Mouse (Mus musculus) midbrain, embryonic 15.5 days (tissue): ENCODE measurements around the gene Rragd. TPM values are rescaled to one million over a fixed set of nuclear protein-coding genes. Genes with fewer than 3 reads are reported as not detected.

Experiments
- ATAC-seq: fragments of 200-750 bp; cut with Nextera tagmentation; replicated peaks from 2 replicates; pipeline ENCODE4 v1.8.0; 2017; ENCODE audit warnings: moderate TSS enrichment
- H3K27ac ChIP-seq: fragments of 300-500 bp; sonication (generic); 2 replicates; pipeline ENCODE4 v1.5.1; 2015; ENCODE audit warnings: mild to moderate bottlenecking, inconsistent platforms
- H3K27me3 ChIP-seq: fragments of 300-500 bp; sonication (generic); replicated peaks from 2 replicates; pipeline ENCODE4 v1.6.1; 2015; ENCODE audit warnings: inconsistent platforms
- H3K36me3 ChIP-seq: fragments of 300-500 bp; sonication (generic); replicated peaks from 2 replicates; pipeline ENCODE4 v1.6.1; 2015; ENCODE audit warnings: inconsistent platforms
- H3K4me1 ChIP-seq: fragments of 300-500 bp; sonication (generic); 2 replicates; pipeline ENCODE4 v1.6.1; 2015; ENCODE audit warnings: inconsistent platforms
- H3K4me2 ChIP-seq: fragments of 300-500 bp; sonication (generic); 2 replicates; pipeline ENCODE4 v1.6.1; 2015; ENCODE audit warnings: inconsistent platforms, mild to moderate bottlenecking, moderate library complexity
- H3K4me3 ChIP-seq: fragments of 300-500 bp; sonication (generic); 2 replicates; pipeline ENCODE4 v1.5.1; 2015; ENCODE audit warnings: mild to moderate bottlenecking, inconsistent platforms
- H3K9ac ChIP-seq: fragments of 300-500 bp; sonication (generic); 2 replicates; pipeline ENCODE4 v1.6.1; 2015; ENCODE audit warnings: mild to moderate bottlenecking, inconsistent platforms
- H3K9me3 ChIP-seq: fragments of 300-500 bp; sonication (generic); 2 replicates; pipeline ENCODE4 v1.6.1; 2016; ENCODE audit warnings: inconsistent platforms
- WGBS: fragments of 180-500 bp; shearing (Covaris S2); methylation state at CpG from one replicate; pipeline ENCODE4 v1.1.7; 2015; ENCODE audit warnings: mixed read lengths; 5-methylcytosine and 5-hydroxymethylcytosine counted together
- polyA plus RNA-seq: library from polyadenylated mRNA; unstranded; fragments of >200 nt; fragmentation: Nextera tagmentation; extraction: Ambion mirVana; gene quantifications from 2 replicates; pipeline ENCODE4 v1.2.1, GENCODE M21; 2015

Rragd gene
- polyA plus RNA-seq, 1 experiment from 2014 or later = 32.2 TPM

DNA sequence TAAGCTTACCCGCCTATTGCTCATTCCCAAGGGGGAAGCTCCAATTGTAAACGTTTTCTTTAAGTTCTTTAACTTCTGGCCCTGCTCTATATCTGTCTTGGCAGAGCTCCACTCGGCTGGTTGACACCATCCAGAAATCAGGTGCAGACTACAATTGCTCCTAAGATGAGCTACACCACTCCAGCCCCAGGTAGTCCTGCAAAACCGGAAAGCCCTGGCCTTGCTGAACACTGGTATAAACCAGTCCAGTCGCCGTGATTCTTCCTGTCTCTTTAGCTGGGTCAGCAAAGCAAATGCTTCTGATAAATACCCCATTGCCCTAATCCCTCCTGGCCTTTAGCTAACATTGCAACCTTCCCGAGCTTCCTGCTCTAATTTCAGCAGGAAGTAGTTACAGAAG, 78.3 kb downstream of the Rragd start:
- H3K27me3 ChIP-seq = no peaks in the 10 kb centered on the region
- H3K9me3 ChIP-seq = no peaks in the 10 kb centered on the region
- no peak overlapping the region for H3K27ac ChIP-seq
- H3K9ac ChIP-seq = no peak overlapping the region
- H3K4me3 ChIP-seq = no peak overlapping the region
- WGBS = 63% methylated on average over 7 of the region's 7 CpGs
- ATAC-seq = no peak
- no peaks in the 10 kb centered on the region for H3K4me1 ChIP-seq
- H3K36me3 ChIP-seq = no peaks in the 10 kb centered on the region
- no peak overlapping the region for H3K4me2 ChIP-seq

DNA sequence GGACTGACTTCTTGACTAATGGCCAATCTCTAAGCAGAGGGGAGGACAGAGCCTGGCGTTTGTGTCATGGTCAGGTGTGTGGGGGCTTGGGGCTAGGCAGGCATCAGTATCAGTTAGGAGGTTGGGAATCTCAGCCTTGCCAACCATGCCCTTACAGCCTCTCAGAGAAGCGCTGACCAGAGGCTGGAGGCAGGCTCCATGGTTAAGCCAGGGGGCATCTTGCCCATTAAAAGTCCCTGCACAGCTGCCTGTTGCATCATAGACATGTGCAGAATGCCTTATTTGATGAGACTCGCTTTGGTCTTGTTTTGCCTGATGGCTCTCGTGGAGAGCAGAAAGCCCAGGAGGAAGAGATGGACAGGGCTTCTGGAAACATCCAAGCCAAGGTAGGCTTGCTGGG, 80.1 kb downstream of the Rragd start, which contains the start of gene Gabrr2:
Gene Gabrr2, plus strand, starts transcription at position 19 of the 400 bp plus-strand sequence.
- 84% methylated on average over 4 of the region's 4 CpGs for WGBS
- H3K27ac ChIP-seq = no peak within 1 kb of the TSS
- H3K9ac ChIP-seq = no peak within 1 kb of the TSS
- no peak for ATAC-seq
- no peak within 1 kb of the TSS for H3K4me3 ChIP-seq
- H3K9me3 ChIP-seq = no peaks in the 10 kb centered on the region
- H3K4me1 ChIP-seq = no peaks in the 10 kb centered on the region
- H3K27me3 ChIP-seq = no peaks in the 10 kb centered on the region
- no peaks in the 10 kb centered on the region for H3K36me3 ChIP-seq
- H3K4me2 ChIP-seq = no peak within 1 kb of the TSS

DNA sequence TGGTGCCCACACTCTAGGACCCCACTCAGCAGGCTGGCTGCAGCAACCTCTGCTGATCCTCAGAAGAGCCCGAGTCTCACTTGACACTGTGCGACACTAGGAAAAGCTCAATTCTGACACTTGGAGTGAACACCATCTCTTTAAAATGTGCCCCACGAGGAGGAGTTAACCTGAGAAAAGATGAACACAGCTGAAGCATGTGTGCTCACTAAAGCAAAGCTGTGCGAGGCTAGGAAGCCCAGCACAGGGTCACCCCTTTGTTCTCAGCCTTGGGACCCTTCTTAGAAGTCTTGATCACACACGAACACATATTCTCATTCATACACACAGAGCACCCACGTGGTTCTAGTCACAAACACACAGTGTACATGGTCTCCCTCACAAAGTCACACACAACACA, 82.1 kb downstream of the Rragd start:
- Histone ChIP-seq H3K9ac (no peak overlapping the region), H3K36me3 (no peaks in the 10 kb centered on the region), H3K4me3 (no peak overlapping the region), H3K4me2 (no peak overlapping the region), H3K27me3 (no peaks in the 10 kb centered on the region), H3K4me1 (no peaks in the 10 kb centered on the region), H3K9me3 (no peaks in the 10 kb centered on the region), H3K27ac (no peak overlapping the region)
- 78% methylated on average over 6 of the region's 6 CpGs for WGBS
- no peak for ATAC-seq

DNA sequence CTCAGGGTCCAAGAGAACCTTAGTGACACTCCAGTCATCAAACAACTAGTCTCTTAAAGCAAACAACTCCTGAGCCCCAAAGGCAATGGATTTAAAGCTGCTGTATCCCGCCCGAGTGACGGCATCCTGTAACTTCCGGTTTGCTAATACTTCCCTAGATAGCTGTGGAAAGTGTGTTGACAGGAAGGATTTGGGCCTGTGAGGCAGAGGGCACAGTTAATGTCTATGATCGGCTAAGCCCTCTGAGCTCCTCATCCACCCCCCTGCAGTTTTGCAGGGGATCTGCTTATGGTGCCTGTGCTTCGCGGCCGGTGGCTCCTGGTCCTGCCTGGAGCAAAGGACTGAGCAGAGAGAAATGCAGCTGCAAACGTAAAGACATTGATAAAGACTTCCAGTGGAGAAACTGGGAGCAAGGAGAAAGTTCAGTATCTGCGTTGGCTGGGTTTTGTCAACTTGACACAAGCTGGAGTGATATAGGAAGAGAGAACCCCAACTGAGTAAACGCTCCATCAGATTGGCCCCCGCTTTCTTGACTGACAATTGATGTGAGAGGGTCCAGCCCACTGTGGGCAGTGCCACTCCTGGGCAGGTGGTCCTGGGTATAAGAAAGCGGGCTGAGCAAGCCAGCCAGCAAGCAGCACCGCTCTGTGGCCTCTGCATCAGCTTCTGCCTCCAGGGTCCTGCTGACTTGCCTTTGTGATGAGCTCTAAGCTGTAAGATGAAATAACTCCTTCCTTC, 83.6 kb downstream of the Rragd start:
- no peak overlapping the region for H3K9ac ChIP-seq
- H3K27ac ChIP-seq = no peak overlapping the region
- no peaks in the 10 kb centered on the region for H3K9me3 ChIP-seq
- no peaks in the 10 kb centered on the region for H3K36me3 ChIP-seq
- no peaks in the 10 kb centered on the region for H3K27me3 ChIP-seq
- H3K4me3 ChIP-seq = no peak overlapping the region
- WGBS = 51% methylated on average over 14 of the region's 14 CpGs
- H3K4me1 ChIP-seq = no peaks in the 10 kb centered on the region
- no peak overlapping the region for H3K4me2 ChIP-seq
- ATAC-seq = no peak

DNA sequence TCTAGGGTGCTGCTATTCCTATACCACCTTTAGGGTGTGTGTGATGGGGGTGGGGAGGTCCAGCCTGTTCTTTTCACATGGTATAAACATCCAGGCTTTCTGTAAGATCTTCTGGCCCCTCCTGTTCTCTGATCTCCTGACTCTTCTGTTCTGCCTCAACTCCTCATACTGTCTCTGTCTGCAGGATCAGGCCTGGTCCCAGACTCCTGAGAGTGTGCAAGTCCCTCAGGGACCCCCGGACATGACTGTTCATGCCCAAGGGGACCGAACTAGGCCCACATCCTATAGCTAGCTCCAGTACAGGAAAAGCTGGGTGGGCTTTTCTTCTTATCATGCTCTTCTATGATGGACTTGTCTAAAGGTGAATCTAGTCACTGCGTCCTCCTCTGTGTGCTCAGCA, 84.5 kb downstream of the Rragd start:
- Histone ChIP-seq H3K9ac (no peak overlapping the region), H3K27ac (no peak overlapping the region), H3K4me3 (no peak overlapping the region), H3K27me3 (no peaks in the 10 kb centered on the region), H3K4me1 (no peaks in the 10 kb centered on the region), H3K4me2 (no peak overlapping the region), H3K36me3 (no peaks in the 10 kb centered on the region), H3K9me3 (no peaks in the 10 kb centered on the region)
- no peak for ATAC-seq
- WGBS = 96% methylated on average over 3 of the region's 3 CpGs

DNA sequence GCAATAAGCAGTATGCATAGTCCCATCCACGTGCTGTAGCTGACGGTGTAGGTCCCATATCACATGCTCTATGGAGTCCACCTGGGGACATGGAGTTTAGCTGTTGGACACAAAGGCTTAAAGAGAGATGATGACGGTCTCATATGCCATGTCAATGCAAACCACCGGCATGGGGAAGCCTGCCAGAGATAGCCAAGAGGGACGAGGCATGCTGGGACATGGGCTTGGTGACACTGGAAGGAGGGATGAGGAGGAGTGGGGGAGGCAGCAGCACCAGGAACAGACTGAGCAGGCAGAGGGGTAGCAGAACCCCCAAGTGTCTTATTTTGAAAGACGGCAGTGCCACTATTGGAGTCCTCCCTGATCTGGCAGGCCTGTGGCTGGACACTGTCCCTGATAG, 85.0 kb downstream of the Rragd start:
- Histone ChIP-seq H3K4me2 (no peak overlapping the region), H3K4me1 (no peaks in the 10 kb centered on the region; the same call in 1 of the 2 replicates), H3K27me3 (no peaks in the 10 kb centered on the region), H3K9me3 (no peaks in the 10 kb centered on the region), H3K36me3 (no peaks in the 10 kb centered on the region), H3K9ac (no peak overlapping the region), H3K27ac (no peak overlapping the region), H3K4me3 (no peak overlapping the region)
- 90% methylated on average over 6 of the region's 6 CpGs for WGBS
- no peak for ATAC-seq

DNA sequence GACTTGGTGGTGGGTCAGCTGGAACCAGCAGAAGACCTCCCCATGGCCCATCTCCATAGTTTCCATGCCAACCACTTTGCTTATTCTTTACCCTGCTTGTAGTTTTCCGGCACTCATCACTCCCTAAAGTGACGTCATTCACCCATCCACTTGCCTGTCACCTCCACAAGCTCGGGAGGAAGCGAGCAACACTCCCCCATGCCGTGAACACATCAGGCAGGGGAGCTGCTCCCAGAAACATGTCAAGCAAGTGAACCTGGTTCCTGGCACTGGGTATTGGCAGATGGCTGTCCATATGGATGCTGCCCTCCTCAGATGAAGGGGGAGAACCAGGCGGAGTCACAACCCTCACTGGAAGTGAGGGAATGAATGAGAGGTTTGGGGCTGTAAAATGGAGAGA, 86.1 kb downstream of the Rragd start:
- no peak overlapping the region for H3K9ac ChIP-seq

DNA sequence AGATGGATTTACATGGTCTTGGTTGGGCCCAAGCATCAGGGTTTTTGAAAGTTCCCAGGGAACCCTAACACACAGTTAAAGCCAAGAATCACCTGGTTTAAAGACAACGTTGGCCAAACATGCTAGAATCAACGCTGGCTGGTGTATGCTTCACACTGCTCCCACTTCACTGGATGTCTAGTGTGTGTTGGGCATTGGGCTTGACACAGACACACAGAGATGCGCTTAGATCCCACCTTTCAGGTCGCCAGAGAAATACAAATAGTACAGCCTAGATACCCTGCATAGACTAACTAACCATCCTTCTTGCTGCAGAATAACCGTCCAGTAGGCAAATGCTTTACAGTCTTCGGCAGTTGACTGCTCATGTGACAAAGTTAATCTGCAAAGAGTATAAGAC, 87.5 kb downstream of the Rragd start:
- Histone ChIP-seq H3K4me1 (no peaks in the 10 kb centered on the region; the same call in 1 of the 2 replicates), H3K36me3 (no peaks in the 10 kb centered on the region), H3K4me3 (no peak overlapping the region)

More for the DNA sequence above, 86.1 kb downstream of the Rragd start:
- WGBS = 78% methylated on average over 6 of the region's 6 CpGs
- Histone ChIP-seq H3K4me3 (no peak overlapping the region), H3K4me2 (no peak overlapping the region), H3K27me3 (no peaks in the 10 kb centered on the region), H3K4me1 (no peaks in the 10 kb centered on the region; the same call in 1 of the 2 replicates), H3K36me3 (no peaks in the 10 kb centered on the region), H3K9me3 (no peaks in the 10 kb centered on the region), H3K27ac (no peak overlapping the region)
- ATAC-seq = no peak

DNA sequence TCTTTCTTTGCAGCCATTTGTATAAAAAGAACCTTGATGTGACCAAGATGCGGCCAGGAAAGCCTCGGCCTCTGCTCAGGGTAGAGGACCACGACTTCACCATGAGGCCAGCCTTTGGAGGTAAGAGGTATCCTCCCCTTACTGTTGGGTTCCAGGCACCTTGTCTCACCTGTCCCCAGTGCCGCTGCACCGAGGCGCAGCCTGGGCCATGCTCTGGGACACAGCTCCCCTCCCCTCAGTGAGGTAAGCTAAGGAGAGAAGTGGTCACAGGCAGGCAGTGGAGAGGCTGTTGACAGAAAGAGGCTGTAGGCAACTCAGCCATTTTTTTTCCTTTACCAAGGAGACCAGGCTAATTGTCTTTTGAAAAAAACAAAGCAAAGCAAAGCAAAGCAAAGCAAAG, 88.5 kb downstream of the Rragd start:
- no peak overlapping the region for H3K27ac ChIP-seq
- ATAC-seq = no peak
- H3K4me2 ChIP-seq = no peak overlapping the region
- 92% methylated on average over 6 of the region's 6 CpGs for WGBS
- H3K4me3 ChIP-seq = no peak overlapping the region
- no peaks in the 10 kb centered on the region for H3K27me3 ChIP-seq
- no peaks in the 10 kb centered on the region for H3K9me3 ChIP-seq
- H3K9ac ChIP-seq = no peak overlapping the region
- H3K36me3 ChIP-seq = no peaks in the 10 kb centered on the region
- H3K4me1 ChIP-seq = no peaks in the 10 kb centered on the region; the same call in 1 of the 2 replicates

More for the DNA sequence above, 87.5 kb downstream of the Rragd start:
- Histone ChIP-seq H3K4me2 (no peak overlapping the region), H3K27me3 (no peaks in the 10 kb centered on the region), H3K9ac (no peak overlapping the region), H3K27ac (no peak overlapping the region), H3K9me3 (no peaks in the 10 kb centered on the region)
- ATAC-seq = no peak
- 95% methylated on average over 6 of the region's 6 CpGs for WGBS

Other genes with a start within 250 kb of the Rragd start
- gene Lyrm2, start 182.8 kb upstream of the Rragd start, polyA plus RNA-seq = 115 and 124 TPM in 2 replicates
- gene Ankrd6, start 32.2 kb upstream of the Rragd start, polyA plus RNA-seq = 32.2 and 32.4 TPM in 2 replicates
- 58.1 and 60.6 TPM in 2 replicates for gene Ube2j1, start 48.4 kb downstream of the Rragd start, polyA plus RNA-seq
- gene Gabrr2, start 80.0 kb downstream of the Rragd start, polyA plus RNA-seq = 0.72 and 1.1 TPM in 2 replicates
- gene Gabrr1, start 149.5 kb downstream of the Rragd start, polyA plus RNA-seq = 0.79 and 1.1 TPM in 2 replicates
- gene Pm20d2, start 206.7 kb downstream of the Rragd start, polyA plus RNA-seq = 2.3 and 2.8 TPM in 2 replicates
- 59.7 and 68.8 TPM in 2 replicates for gene Srsf12, start 226.0 kb downstream of the Rragd start, polyA plus RNA-seq